Mouse (Mus musculus) ovary, postnatal 10 days (tissue): Measurements from ENCODE around the gene Ccnjl.

ENCODE experiments used
- DNase-seq: peaks from one replicate; pipeline ENCODE4 v3.0.0; 2022; ENCODE audit warnings: low spot score

The Ccnjl gene

DNA sequence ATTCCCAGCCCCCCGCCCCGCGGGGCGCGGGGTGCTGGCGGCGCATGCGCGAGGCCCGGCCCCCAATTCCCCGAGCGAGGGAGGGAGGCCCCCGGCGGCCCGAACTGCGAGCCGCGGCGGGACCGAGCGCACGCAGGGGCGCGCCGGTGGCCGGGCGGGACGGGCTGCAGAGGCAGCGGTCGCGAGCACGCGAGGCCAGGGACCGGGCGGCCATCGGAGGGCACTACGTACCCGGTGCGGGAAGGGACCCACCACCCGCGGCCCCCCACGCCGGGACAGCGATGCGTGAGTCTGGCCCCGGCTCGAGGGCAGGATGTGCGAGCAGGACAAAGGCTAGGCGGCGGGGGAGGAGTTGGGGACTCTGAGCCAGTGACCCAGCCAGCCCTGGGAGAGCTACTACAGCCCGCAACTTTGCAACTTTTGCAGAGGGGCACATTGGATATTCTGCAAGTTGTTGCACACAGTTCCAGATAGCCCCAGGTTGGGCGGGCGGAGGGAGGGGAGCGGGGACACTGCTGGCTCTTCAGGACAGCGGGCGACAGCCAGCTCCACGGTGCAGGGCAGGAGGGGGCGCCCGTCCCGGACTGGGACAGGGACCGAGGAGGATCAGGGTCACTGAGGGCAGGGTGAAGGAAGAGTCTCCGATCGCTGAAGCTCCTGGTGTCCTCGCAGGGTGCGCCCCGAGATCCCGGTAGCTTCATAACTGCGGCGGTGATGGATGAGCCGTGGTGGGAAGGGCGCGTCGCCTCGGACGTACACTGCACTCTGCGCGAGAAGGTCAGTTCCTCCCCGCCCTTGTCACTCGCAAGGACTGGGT lies at the start of gene Ccnjl:
Gene Ccnjl, plus strand, starts transcription at position 102 of the 817 bp plus-strand sequence.
- peak; percentile 56 for DNase-seq

DNA sequence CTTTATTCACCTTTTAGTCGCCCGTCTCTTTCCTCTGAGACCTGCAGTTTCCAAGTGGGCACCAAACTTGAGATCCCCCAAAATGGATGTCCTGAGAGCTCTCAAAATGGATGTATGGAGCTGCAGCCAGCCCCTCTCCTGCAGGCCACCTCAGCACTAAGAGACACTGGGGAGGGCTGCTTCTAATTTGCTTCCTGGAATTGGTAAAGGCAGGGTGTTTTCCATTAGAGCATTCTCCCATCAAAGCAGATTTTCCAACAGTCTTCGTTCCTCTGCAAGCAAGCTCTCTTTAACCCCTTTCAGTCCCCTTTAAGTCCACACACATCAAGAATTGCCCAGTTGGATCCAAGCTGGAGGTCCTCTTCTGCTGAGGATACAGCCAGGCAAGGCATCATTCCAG lies 49.2 kb upstream of the Ccnjl start:
- no peak for DNase-seq

DNA sequence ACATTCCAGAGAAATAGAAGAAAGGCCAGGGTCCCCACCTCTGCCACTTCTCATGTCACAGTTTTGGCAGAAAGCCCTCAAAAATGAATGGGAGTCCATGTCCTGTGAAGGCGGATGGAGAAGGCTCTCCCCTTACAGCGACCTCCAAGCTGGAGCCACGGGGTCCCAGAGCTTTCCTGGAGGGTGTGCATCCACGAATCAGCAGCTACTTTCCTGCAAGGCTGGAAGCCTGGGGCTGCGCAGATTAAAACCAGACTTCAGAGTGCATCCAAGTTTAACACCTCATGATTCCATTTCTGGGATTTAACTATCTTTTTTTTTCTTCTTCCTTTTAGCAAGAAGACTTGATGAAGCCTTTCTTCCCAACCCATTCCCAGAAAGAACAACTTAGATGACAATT lies 48.0 kb upstream of the Ccnjl start:
- no peak for DNase-seq

DNA sequence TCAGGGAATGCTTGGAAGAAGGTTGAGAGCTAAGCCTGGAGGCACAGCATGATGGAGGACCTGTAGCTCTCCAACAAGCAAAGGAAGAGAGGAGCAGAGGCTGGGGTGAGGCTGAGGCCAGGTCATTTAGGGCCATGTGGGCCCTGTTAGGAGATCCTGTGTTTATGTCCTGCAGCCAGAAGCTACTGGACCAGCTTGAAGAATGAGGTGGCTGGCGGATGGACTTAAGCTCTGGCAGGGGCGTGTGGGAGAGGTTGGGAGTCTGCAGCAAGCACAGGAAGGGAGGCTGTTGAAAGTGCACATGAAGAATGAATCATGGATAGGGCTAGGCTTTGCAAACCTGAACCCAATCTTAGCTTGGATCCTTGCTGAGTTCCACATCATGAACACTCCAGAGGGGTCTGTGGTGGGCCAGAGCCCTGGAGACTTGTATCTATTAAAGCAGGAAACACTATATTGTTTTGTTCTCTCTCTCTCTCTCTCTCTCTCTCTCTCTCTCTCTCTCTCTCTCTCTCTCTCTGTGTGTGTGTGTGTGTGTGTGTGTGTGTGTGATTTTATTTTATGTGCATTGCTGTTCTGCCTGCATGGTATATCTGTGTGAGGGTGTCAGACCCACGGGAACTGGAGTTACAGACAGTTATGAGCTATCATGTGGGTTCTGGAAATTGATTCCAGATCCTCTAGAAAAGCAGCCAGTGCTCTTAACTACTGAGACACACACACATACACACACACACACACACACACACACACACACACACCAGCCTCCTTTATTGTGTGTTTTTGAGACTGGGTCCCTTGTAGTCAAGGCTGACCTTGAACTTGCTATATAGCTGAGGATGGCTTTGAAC lies 46.7 kb upstream of the Ccnjl start:
- DNase-seq: no peak

GRCm38 (mm10) chr11:43483122-43483792 lies 45.3 kb upstream of the Ccnjl start:
- no peak for DNase-seq

DNA sequence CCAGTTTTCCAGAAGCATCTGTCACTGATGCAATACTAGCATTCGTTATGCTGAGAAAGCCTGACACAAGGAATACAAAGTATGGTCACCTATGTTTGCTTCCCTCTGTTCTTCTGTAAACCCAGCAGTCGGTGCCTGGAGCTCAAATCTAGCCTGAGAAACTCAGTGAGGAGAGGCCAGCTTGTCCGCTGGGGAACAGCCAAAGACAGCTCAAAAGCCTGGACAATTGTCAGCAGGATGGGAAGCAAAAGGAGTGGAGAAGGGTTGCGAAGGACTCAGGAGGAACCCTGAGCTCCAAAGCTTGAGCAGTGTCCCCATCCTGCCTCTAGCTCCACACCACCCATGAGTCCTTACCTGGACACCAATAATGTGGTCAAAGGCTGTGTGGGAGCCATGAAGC lies 44.5 kb upstream of the Ccnjl start:
- no peak for DNase-seq

- DNase-seq: no peak
Measured at GRCm38 (mm10) chr11:43484652-43485051, 43.9 kb upstream of the Ccnjl start.

DNA sequence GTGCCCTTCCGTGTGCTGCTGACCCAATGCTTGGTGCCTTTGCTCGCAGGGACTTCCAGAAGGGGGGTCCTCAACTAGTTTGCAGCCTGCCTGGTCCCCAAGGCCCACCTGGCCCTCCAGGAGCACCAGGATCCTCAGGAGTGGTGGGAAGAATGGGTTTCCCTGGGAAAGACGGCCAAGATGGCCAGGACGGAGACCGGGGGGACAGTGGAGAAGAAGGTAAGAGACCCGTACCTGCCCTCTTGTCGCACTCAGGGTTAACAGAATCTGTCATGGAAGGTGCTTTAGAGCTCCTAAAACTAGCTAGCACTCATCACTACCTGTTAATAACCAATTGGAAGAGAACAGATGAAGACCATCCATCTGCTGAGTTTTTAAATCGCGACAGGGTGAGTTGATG lies 42.7 kb upstream of the Ccnjl start:
- no peak for DNase-seq

DNA sequence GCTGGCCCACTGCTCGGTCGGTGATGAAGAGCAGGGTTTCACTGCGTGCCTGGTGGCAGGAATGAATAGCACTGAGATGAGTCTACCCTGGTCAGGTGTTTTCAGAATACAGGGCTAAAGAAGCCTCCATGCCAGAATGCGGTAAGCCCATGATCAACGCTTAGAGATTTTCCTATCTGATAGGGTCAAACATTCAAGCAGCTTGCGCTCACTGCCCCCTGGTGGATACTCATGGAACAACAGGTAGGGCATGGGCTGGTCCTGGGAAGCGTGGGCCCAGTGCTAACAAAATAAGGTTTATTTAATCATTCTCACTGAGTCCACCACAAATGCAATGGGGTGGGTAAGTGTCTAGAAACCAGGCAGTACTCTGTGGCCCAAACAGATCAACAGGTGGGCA lies 35.9 kb upstream of the Ccnjl start:
- DNase-seq: peak; percentile 54

DNA sequence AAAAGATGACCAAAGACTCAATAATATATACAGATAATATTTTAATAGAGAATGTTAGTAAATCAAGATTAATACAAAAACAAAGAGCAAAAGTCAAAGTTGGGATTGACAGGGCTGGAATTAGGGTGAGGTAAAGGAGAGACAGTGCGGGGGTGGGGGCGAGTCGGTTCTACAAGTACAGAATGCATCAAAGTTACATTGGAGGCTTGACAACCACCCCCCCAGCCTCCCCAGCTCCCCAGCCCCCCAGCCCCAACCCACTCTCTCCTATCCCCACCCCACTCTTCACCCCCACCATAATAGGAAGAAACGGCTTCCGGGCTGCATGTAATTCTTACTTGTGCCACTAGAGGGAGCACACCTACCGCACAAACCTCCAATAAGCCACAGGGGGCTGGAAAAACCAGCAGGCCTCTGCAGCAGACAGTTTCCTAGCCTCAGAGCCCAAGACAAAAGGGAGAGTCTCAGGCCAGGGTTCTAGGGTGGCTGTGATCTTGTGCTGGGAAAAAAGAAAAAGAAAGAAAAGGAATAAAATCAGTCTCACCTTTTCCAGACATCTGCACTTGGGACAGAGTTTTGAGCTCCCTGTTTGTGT lies 34.7 kb upstream of the Ccnjl start:
- DNase-seq: peak; percentile 42

GRCm38 (mm10) chr11:43495037-43495436 lies 33.5 kb upstream of the Ccnjl start:
- no peak for DNase-seq

DNA sequence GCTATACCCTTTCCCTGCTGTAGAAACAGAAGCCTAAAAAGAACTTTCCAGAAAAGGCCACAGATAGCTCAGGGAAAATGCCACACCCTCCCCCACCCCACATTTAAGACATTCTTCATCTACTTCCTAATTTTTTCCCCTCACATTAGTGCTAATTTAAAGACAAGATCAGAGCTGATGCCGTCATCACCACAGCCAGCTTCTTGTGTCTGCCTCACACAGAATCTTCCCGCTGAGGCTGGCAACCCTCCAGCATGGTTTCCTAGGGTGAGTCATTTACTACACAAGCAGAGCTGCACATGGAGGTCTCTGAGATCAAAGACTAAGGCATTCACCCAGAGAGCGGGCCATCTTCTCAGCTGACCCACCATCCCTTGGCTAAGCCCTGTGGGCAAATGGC lies 33.1 kb upstream of the Ccnjl start:
- no peak for DNase-seq

- no peak for DNase-seq
Measured at GRCm38 (mm10) chr11:43501256-43501655, 27.3 kb upstream of the Ccnjl start.

DNA sequence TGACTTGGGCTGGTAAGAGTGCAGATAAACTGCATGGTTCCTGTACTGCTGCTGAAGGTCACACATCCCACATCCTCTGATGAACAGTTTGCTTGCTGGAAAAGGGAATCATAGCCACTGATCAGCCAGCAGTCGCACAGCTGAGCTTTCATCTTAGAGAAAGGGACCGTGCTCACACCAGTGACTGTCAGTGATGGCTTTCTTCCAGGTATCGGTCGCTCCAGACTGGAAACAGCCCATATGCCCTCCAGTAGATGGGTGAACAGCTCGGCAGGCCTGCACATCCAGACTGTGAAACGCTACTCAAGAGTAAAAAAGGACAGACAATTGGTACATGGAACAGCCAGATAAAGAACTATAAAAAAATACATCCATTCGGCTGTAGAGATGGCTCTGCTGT lies 23.4 kb upstream of the Ccnjl start:
- no peak for DNase-seq

- DNase-seq: no peak
Measured at GRCm38 (mm10) chr11:43507976-43508375, 20.6 kb upstream of the Ccnjl start.

DNA sequence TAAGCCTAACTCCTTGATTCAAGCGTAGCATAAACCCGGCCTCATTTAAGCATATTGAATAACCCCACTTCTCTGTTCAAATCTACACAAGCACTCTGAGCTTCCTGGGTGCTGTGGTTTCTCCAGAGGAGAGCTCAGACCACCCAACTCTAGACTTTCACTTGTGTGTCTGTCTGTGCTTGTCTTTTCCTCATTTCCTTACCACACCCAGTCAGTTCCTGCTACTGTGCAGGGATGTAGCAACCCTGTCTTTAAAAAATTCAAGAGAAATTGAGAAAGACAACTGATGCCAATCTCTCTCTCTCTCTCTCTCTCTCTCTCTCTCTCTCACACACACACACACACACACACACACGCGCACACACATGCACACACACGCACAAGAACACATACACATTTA lies 18.7 kb upstream of the Ccnjl start:
- no peak for DNase-seq

DNA sequence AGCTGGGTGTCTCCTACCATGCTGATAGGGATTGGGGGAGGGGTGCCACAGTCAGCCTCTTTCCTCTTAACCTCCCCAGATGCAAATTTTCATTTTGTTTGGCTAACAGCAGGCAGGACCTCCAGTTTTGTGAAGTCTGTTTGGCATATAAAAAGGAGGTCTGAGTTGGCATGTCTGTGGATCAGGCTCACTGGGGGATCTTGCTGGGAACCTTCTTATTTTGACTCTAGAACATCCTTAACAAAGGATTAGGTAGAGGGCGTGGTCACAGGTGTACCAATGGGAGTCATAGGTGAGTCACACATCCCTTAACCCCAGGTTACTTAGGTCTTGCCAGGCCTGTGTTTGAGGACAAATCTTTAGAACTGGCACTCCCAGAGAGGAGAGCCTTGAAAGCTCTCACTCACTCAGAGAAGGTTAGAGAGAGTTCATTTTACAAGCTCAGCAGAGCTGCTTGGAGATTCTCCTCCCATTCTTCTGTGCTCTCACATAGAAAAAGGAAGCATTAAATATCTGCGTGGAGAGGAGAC lies 15.9 kb upstream of the Ccnjl start:
- DNase-seq: no peak

DNA sequence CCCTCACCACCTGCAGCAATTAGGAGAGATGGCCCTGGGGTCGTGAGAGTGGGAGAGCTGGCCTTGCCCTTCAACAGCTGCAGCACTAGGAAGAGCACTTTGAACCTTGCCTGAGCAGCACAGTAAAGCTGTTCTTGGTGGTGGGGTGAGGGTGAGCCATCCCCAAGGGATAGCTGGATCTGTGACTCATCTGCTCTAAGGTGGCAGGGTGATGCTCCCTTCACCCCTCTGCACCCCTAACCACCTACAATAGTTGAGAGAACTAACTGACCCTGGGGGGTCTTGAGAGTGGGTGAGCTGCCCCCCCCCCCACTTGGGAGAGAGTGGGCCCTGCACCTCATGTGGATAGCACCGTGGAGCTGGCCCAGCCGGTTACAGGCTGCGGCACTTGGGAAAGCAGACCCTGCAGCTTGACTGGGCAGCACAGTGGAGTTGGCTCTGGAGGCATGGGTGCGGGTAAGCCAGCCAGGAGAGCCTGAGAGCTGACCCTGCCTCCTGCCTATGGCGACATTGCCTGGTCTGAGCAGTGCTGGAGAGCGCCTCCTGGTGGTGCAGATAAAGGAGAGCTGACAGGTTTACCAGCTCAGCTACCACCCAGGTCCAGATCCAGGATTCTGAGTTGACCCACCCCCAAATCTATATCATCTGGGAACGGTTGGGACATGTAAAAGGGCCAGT lies 12.1 kb upstream of the Ccnjl start:
- no peak for DNase-seq

DNA sequence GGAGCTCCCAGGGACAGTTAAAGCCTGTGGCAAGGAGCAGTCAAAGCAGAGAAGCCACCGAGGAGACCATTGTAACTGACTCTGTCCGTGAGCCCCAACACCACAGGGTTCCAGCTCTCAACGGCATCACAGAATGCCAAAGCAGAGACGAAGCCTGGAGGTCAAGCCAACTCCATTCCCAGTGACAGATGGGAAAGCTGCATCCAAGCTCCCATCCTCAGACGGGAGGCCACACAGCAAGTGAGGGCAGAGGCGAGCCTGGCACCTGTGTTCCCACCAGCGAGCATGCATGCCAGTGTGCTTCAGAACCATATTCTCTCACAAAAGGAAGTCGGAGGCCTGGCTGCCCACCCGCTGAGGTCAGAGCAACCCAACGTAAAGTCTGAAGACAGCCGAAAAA lies 10.9 kb upstream of the Ccnjl start:
- DNase-seq: no peak

DNA sequence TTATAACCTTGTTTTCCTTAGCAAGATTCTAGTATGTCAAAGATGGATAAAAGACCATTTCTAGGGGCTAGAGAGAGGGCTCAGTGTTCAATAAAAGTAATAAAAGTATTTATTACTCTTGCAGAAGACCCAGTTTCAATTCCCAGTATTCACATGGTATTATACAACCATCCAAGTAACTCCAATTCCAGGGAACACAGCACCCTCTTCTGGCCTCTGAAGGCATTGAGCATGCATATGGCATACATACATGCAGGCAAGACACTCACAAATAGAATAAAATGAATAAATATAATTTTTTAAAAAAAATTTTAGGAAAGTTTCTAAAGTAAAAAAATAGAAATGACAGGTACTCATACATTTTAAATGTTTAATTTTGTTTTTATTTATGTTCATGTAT lies 10.5 kb upstream of the Ccnjl start:
- no peak for DNase-seq

- DNase-seq: no peak
Measured at GRCm38 (mm10) chr11:43518821-43519220, 9.8 kb upstream of the Ccnjl start.

- DNase-seq: no peak
Measured at GRCm38 (mm10) chr11:43520521-43520920, 8.1 kb upstream of the Ccnjl start.
